Mouse (Mus musculus): ENCODE measurements around the gene Tor2a. TPM values are rescaled to one million over a fixed set of nuclear protein-coding genes. Genes with fewer than 3 reads are reported as not detected.
A peak's percentile ranks its signal among the peaks of the same experiment; 100 is the strongest.

Gene Tor2a
- polyA plus RNA-seq, 1 experiment: 58.9 TPM

- TF ChIP-seq CTCF (IDR thresholded peaks at IDR 0.05; ENCODE audit: extremely low read depth, insufficient read depth, low read length) (no peak), POLR2A (IDR thresholded peaks at IDR 0.05; ENCODE audit: extremely low read depth, insufficient read depth, low read length) (no peak)
- Histone ChIP-seq H3K27ac (ENCODE audit: insufficient read depth, low read length) (no peak overlapping the region), H3K4me1 (ENCODE audit: control insufficient read depth, insufficient read depth, low read length) (no peaks in the 10 kb centered on the region), H3K4me3 (ENCODE audit: insufficient read depth, low read length) (no peak overlapping the region)
These were observed 17.7 kb upstream of the Tor2a start for GRCm38 (mm10) chr2:32739311-32739710.

GRCm38 (mm10) chr2:32740916-32741272, 16.1 kb upstream of the Tor2a start, which contains the start of gene 6330409D20Rik:
Gene 6330409D20Rik, minus strand, starts transcription at chr2:32741016.
- peak within 1 kb of the TSS; percentile 74 for H3K27ac ChIP-seq (ENCODE audit: insufficient read depth, low read length)
- H3K4me1 ChIP-seq (ENCODE audit: control insufficient read depth, insufficient read depth, low read length): no peaks in the 10 kb centered on the region
- TF ChIP-seq POLR2A (IDR thresholded peaks at IDR 0.05; ENCODE audit: extremely low read depth, insufficient read depth, low read length) (no peak), CTCF (IDR thresholded peaks at IDR 0.05; ENCODE audit: extremely low read depth, insufficient read depth, low read length) (no peak)
- H3K4me3 ChIP-seq (ENCODE audit: insufficient read depth, low read length): peak within 1 kb of the TSS; percentile 93

- TF ChIP-seq CTCF (IDR thresholded peaks at IDR 0.05; ENCODE audit: extremely low read depth, insufficient read depth, low read length) (no peak), POLR2A (IDR thresholded peaks at IDR 0.05; ENCODE audit: extremely low read depth, insufficient read depth, low read length) (peak; percentile 60; the same call in 1 of the 2 replicates)
- peak overlapping the region; percentile 93 for H3K4me3 ChIP-seq (ENCODE audit: insufficient read depth, low read length)
- H3K4me1 ChIP-seq (ENCODE audit: control insufficient read depth, insufficient read depth, low read length): no peaks in the 10 kb centered on the region
- H3K27ac ChIP-seq (ENCODE audit: insufficient read depth, low read length): peak overlapping the region; percentile 74
These were observed 15.5 kb upstream of the Tor2a start for GRCm38 (mm10) chr2:32741273-32742172.

- H3K4me1 ChIP-seq (ENCODE audit: control insufficient read depth, insufficient read depth, low read length): no peaks in the 10 kb centered on the region
- TF ChIP-seq POLR2A (IDR thresholded peaks at IDR 0.05; ENCODE audit: extremely low read depth, insufficient read depth, low read length) (peak; percentile 66), CTCF (IDR thresholded peaks at IDR 0.05; ENCODE audit: extremely low read depth, insufficient read depth, low read length) (no peak)
- peak overlapping the region; percentile 93 for H3K4me3 ChIP-seq (ENCODE audit: insufficient read depth, low read length)
- no peak overlapping the region for H3K27ac ChIP-seq (ENCODE audit: insufficient read depth, low read length)
These were observed 14.9 kb upstream of the Tor2a start for GRCm38 (mm10) chr2:32742173-32742531.

GRCm38 (mm10) chr2:32744272-32744982, 12.6 kb upstream of the Tor2a start:
- Histone ChIP-seq H3K4me3 (ENCODE audit: insufficient read depth, low read length) (no peak overlapping the region), H3K27ac (ENCODE audit: insufficient read depth, low read length) (no peak overlapping the region), H3K4me1 (ENCODE audit: control insufficient read depth, insufficient read depth, low read length) (no peaks in the 10 kb centered on the region)
- TF ChIP-seq CTCF (IDR thresholded peaks at IDR 0.05; ENCODE audit: extremely low read depth, insufficient read depth, low read length) (no peak), POLR2A (IDR thresholded peaks at IDR 0.05; ENCODE audit: extremely low read depth, insufficient read depth, low read length) (no peak)

GRCm38 (mm10) chr2:32749082-32749481, 8.0 kb upstream of the Tor2a start:
- Histone ChIP-seq H3K27ac (ENCODE audit: insufficient read depth, low read length) (no peak overlapping the region), H3K4me1 (ENCODE audit: control insufficient read depth, insufficient read depth, low read length) (no peaks in the 10 kb centered on the region), H3K4me3 (ENCODE audit: insufficient read depth, low read length) (no peak overlapping the region)
- no peak for TF ChIP-seq CTCF (IDR thresholded peaks at IDR 0.05; ENCODE audit: extremely low read depth, insufficient read depth, low read length)

GRCm38 (mm10) chr2:32750199-32750598, 6.8 kb upstream of the Tor2a start:
- Histone ChIP-seq H3K27ac (ENCODE audit: insufficient read depth, low read length) (no peak overlapping the region), H3K4me1 (ENCODE audit: control insufficient read depth, insufficient read depth, low read length) (no peaks in the 10 kb centered on the region), H3K4me3 (ENCODE audit: insufficient read depth, low read length) (no peak overlapping the region)
- TF ChIP-seq POLR2A (IDR thresholded peaks at IDR 0.05; ENCODE audit: extremely low read depth, insufficient read depth, low read length) (no peak), CTCF (IDR thresholded peaks at IDR 0.05; ENCODE audit: extremely low read depth, insufficient read depth, low read length) (no peak)

GRCm38 (mm10) chr2:32750887-32751664, 6.0 kb upstream of the Tor2a start:
- Histone ChIP-seq H3K27ac (ENCODE audit: insufficient read depth, low read length) (no peak overlapping the region), H3K4me3 (ENCODE audit: insufficient read depth, low read length) (no peak overlapping the region), H3K4me1 (ENCODE audit: control insufficient read depth, insufficient read depth, low read length) (no peaks in the 10 kb centered on the region)
- TF ChIP-seq CTCF (IDR thresholded peaks at IDR 0.05; ENCODE audit: extremely low read depth, insufficient read depth, low read length) (no peak), POLR2A (IDR thresholded peaks at IDR 0.05; ENCODE audit: extremely low read depth, insufficient read depth, low read length) (no peak)

- no peaks in the 10 kb centered on the region for H3K4me1 ChIP-seq (ENCODE audit: control insufficient read depth, insufficient read depth, low read length)
- TF ChIP-seq POLR2A (IDR thresholded peaks at IDR 0.05; ENCODE audit: extremely low read depth, insufficient read depth, low read length): no peak
- no peak for TF ChIP-seq CTCF (IDR thresholded peaks at IDR 0.05; ENCODE audit: extremely low read depth, insufficient read depth, low read length)
- no peak overlapping the region for H3K27ac ChIP-seq (ENCODE audit: insufficient read depth, low read length)
- no peak overlapping the region for H3K4me3 ChIP-seq (ENCODE audit: insufficient read depth, low read length)
These were observed 5.4 kb upstream of the Tor2a start for GRCm38 (mm10) chr2:32751665-32752033.

Data from cortical plate, adult 2 months (tissue).